Mouse (Mus musculus): ENCODE results near the gene Enho.

Gene Enho

GRCm38 (mm10) chr4:41628202-41628927, 11.8 kb downstream of the Enho start:
- no peak for DNase-seq

DNA sequence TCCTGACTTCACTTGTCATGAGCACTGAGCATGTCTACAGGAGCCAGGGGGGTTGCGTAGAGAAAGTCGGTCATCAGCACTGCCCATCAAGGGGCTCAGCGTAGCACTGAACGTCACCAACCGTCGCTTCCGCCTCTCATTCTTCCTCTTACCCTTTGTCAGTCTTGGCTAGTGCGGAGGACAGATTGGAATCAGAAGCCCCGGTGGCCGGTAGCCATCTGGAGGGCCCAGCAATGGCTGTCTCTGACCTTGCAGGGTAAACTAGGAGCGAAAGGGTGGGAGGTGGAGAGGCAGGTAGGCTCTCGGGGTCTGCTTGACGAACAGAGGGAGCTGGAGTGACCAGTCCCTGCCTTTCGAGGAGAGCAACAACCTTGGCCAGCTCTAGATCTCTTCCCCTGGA, 18.1 kb downstream of the Enho start:
- no peak for DNase-seq

DNA sequence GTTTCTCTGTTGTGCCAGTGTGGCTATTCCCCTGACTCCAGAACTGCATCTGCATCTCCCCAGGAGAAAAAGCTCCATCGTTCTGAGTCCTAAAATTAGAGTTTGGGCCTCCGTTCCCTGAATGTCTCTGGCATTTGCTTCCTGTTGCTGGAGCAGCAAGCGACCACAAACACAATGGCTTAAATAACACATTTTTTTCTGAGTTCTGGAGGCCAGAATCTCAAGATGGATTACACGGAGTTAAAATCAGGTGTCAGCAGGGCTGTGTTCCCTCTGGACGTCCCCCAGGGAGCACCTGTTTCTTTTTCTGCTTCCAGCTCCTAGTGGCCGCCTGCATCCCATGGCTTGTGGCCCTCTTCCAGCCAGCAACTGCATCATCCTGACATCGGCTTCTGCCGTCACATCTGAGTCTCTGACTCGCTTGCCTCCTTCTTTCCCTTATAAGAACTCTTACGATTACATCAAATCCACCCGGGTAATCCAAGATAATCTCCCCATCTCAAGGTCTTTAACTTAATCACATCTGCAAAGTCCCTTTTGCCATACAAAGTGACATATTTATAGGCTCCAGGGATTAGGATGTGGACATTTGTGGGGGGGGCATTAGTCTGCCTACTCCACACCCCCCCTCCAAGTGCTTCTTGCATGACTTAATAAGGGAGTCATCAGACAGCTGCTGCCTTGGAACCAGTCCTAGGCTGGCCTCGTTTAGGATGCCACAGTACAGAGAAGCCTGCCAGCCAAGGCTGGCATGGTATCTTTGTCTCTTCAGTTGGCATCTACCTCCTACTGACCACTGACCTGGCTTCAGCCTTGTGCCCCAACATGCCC, 21.0 kb downstream of the Enho start:
- DNase-seq, result peak; percentile 84

GRCm38 (mm10) chr4:41615661-41616599, 24.2 kb downstream of the Enho start:
- DNase-seq, result peak; percentile 93

GRCm38 (mm10) chr4:41614156-41614555, 26.0 kb downstream of the Enho start:
- peak; percentile 79 for DNase-seq

- no peak for DNase-seq
Observed at GRCm38 (mm10) chr4:41612166-41612565, 28.0 kb downstream of the Enho start.

GRCm38 (mm10) chr4:41610594-41610980, 29.5 kb downstream of the Enho start:
- no peak for DNase-seq

GRCm38 (mm10) chr4:41609681-41610593, 30.2 kb downstream of the Enho start:
- no peak for DNase-seq

DNA sequence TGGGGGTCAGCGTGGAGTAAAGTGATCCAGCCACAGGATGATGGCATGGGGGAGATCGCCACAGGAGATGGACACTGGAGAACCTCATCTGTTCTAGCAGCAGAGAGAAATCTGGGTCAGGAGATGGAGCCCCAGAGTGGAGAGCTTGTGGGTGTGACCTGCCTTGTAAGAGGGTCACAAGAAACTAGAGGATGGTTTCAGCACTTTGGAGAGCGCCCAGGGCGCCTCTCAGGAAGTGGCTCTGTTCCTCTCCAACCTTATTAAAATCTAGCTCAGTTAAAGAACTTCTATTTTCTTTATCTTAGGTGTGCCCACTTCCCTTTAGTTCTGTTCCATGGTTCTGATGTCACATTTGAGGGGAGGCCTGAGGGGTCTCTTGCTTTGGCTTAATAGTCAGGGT, 33.3 kb downstream of the Enho start:
- DNase-seq, result no peak

- DNase-seq, result no peak
Observed at GRCm38 (mm10) chr4:41604476-41605396, 35.4 kb downstream of the Enho start.

DNA sequence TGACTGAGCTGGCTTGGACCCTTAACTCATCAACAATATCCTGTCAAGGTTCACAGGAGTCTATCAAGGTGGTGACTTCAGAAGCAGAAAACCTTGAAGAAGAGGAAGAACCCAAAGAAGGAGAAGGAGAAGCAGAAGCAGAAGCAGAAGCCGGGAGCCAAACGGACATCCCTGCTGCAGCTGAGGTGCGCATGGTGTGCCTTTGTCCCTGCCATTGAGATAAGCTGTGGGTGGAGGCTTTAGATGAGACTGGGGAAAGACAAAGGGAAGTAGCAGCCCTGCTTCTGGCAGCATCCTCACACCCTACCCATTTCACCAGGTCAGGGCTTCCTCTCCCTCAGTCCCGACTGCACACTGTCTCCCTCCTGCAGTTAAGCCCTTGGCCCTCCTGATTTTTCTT, 37.3 kb downstream of the Enho start:
- DNase-seq, result no peak
